Mouse (Mus musculus): ENCODE data around the gene Vrk2.

DNA sequence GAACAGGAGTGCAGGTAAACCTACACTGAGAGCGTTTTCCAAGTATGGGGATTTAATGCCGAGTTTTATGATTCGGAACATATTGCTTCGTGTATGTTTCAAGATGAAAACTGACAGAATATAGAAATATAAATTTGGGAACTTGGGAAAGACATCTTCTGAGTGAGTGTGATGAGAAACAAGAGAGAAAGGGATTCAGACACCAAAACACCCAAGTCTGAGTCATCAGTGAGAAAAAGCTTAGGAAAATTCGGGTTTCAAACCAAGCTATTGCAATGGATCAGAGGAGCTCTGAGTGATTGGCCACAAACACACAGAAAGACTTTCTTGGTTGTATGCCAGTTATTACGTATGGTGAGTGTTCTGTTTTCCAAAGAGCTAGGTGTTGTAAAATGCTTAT lies 4.0 kb upstream of the Vrk2 start:
- TF ChIP-seq CTCF (IDR thresholded peaks at IDR 0.05; ENCODE audit: low read depth, low read length): no peak
- no peak for TF ChIP-seq TAL1 (conservative IDR thresholded peaks at IDR 0.05; ENCODE audit: low read depth, low read length)
- no peak for TF ChIP-seq GATA1 (IDR thresholded peaks at IDR 0.05; ENCODE audit: borderline replicate concordance, low read length)

Measured in G1E (cell line).